Mouse (Mus musculus): ENCODE data around the gene Cacnb4. TPM values are rescaled to one million over a fixed set of nuclear protein-coding genes. Genes with fewer than 3 reads are reported as not detected.
A peak's percentile ranks its signal among the peaks of the same experiment; 100 is the strongest.

Cacnb4 gene
- polyA plus RNA-seq, 1 experiment from 2014 or later, result 15.0 TPM

DNA sequence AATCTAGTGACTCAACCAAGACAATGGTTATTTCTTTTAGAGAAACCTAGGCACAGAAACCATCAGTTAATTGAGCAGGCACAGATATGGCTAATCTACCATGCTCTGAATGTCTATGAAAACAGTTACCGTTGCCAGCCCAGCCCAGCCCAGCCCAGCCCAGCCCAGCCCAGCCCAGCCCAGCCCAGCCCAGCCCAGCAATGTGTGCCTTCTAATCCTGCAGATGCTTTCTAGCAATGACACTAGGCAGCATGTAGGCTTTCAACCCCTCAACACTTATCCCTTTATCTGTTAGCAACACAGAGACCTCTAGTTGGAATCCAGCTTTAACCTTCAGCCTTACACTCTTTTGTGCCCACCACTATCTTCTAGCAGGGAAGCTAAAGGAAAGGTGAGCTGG is 227.7 kb downstream of the Cacnb4 start:
- WGBS, result 87% methylated on average over 1 of the region's 1 CpGs
- H3K9me3 ChIP-seq (ENCODE audit: control insufficient read depth, low read length), result no peaks in the 10 kb centered on the region
- H3K9ac ChIP-seq, result no peak overlapping the region
- no peak overlapping the region for H3K27ac ChIP-seq
- no peaks in the 10 kb centered on the region for H3K27me3 ChIP-seq (ENCODE audit: control insufficient read depth, insufficient read depth, low read length)
- no peak for ATAC-seq (ENCODE audit: low FRiP score)
- H3K4me3 ChIP-seq (replicated peaks; ENCODE audit: low read length), result no peak overlapping the region
- DNase-seq (ENCODE audit: low spot score), result no peak
- H3K4me1 ChIP-seq (replicated peaks; ENCODE audit: control insufficient read depth, insufficient read depth, low read length), result no peaks in the 10 kb centered on the region
- H3K4me2 ChIP-seq (replicated peaks), result no peak overlapping the region
- peaks cover 20% of the 10 kb centered on the region for H3K36me3 ChIP-seq (replicated peaks; ENCODE audit: control insufficient read depth, insufficient read depth)

GRCm38 (mm10) chr2:52446648-52447047 is 230.0 kb downstream of the Cacnb4 start:
- H3K4me3 ChIP-seq (replicated peaks; ENCODE audit: low read length), result no peak overlapping the region
- ATAC-seq (ENCODE audit: low FRiP score) (no peak), DNase-seq (ENCODE audit: low spot score) (no peak)
- no peak overlapping the region for H3K4me2 ChIP-seq (replicated peaks)
- WGBS, result 79% methylated on average over 5 of the region's 5 CpGs
- no peak overlapping the region for H3K27ac ChIP-seq
- H3K9me3 ChIP-seq (ENCODE audit: control insufficient read depth, low read length), result no peaks in the 10 kb centered on the region
- no peak overlapping the region for H3K9ac ChIP-seq
- no peaks in the 10 kb centered on the region for H3K4me1 ChIP-seq (replicated peaks; ENCODE audit: control insufficient read depth, insufficient read depth, low read length)
- peaks cover 18% of the 10 kb centered on the region for H3K36me3 ChIP-seq (replicated peaks; ENCODE audit: control insufficient read depth, insufficient read depth)
- H3K27me3 ChIP-seq (ENCODE audit: control insufficient read depth, insufficient read depth, low read length), result no peaks in the 10 kb centered on the region

GRCm38 (mm10) chr2:52442125-52442524 is 234.5 kb downstream of the Cacnb4 start:
- H3K36me3 ChIP-seq (replicated peaks; ENCODE audit: control insufficient read depth, insufficient read depth), result 0 out of 2 replicates have a peak, but pooled peaks cover 5% of the 10 kb centered on the region
- 34% methylated on average over 5 of the region's 5 CpGs for WGBS
- ATAC-seq (ENCODE audit: low FRiP score) (no peak), DNase-seq (ENCODE audit: low spot score) (no peak)
- H3K27me3 ChIP-seq (ENCODE audit: control insufficient read depth, insufficient read depth, low read length), result no peaks in the 10 kb centered on the region
- no peaks in the 10 kb centered on the region for H3K9me3 ChIP-seq (ENCODE audit: control insufficient read depth, low read length)
- no peaks in the 10 kb centered on the region for H3K4me1 ChIP-seq (replicated peaks; ENCODE audit: control insufficient read depth, insufficient read depth, low read length)
- H3K4me2 ChIP-seq (replicated peaks), result no peak overlapping the region
- H3K9ac ChIP-seq, result no peak overlapping the region
- no peak overlapping the region for H3K4me3 ChIP-seq (replicated peaks; ENCODE audit: low read length)
- H3K27ac ChIP-seq, result no peak overlapping the region

- Histone ChIP-seq H3K4me1 (replicated peaks; ENCODE audit: control insufficient read depth, insufficient read depth, low read length) (0 out of 2 replicates have a peak, but pooled peaks cover 4% of the 10 kb centered on the region), H3K9ac (no peak overlapping the region), H3K4me3 (replicated peaks; ENCODE audit: low read length) (no peak overlapping the region), H3K27ac (no peak overlapping the region), H3K9me3 (ENCODE audit: control insufficient read depth, low read length) (no peaks in the 10 kb centered on the region), H3K4me2 (replicated peaks) (no peak overlapping the region), H3K27me3 (ENCODE audit: control insufficient read depth, insufficient read depth, low read length) (no peaks in the 10 kb centered on the region), H3K36me3 (replicated peaks; ENCODE audit: control insufficient read depth, insufficient read depth) (0 out of 2 replicates have a peak, but pooled peaks cover 5% of the 10 kb centered on the region)
- ATAC-seq (ENCODE audit: low FRiP score), result no peak
- DNase-seq (ENCODE audit: low spot score), result no peak
- 86% methylated on average over 4 of the region's 4 CpGs for WGBS
Measured at GRCm38 (mm10) chr2:52440420-52441015, 236.1 kb downstream of the Cacnb4 start.

- ATAC-seq (ENCODE audit: low FRiP score) (no peak), DNase-seq (ENCODE audit: low spot score) (no peak)
- no peak overlapping the region for H3K27ac ChIP-seq
- H3K9me3 ChIP-seq (ENCODE audit: control insufficient read depth, low read length), result no peaks in the 10 kb centered on the region
- no peaks in the 10 kb centered on the region for H3K27me3 ChIP-seq (ENCODE audit: control insufficient read depth, insufficient read depth, low read length)
- H3K9ac ChIP-seq, result no peak overlapping the region
- 0 out of 2 replicates have a peak, but pooled peaks cover 4% of the 10 kb centered on the region for H3K4me1 ChIP-seq (replicated peaks; ENCODE audit: control insufficient read depth, insufficient read depth, low read length)
- 0 out of 2 replicates have a peak, but pooled peaks cover 6% of the 10 kb centered on the region for H3K36me3 ChIP-seq (replicated peaks; ENCODE audit: control insufficient read depth, insufficient read depth)
- H3K4me3 ChIP-seq (replicated peaks; ENCODE audit: low read length), result no peak overlapping the region
- no peak overlapping the region for H3K4me2 ChIP-seq (replicated peaks)
- WGBS, result 91% methylated on average over 4 of the region's 4 CpGs
Measured at GRCm38 (mm10) chr2:52438437-52438836, 238.2 kb downstream of the Cacnb4 start.

DNA sequence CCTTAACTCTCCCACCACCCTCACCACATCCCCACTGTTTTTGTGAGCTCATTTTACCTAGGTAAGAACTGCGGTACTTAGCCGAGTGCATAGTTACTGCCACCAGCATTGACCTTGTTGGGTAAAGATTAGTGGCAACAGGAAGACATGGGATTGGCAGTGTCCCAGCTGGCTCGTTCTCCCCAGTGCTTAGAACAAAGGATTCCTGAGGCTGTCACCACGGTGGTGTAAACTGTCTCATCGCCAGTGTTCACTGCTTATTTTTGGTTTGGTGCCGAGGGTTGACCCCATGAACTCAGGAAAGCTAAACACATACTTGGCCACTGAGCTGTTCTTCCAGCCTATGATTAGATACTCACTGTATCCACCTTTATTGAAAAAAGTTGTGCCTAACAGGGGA is 238.6 kb downstream of the Cacnb4 start:
- H3K4me3 ChIP-seq (replicated peaks; ENCODE audit: low read length), result no peak overlapping the region
- no peak overlapping the region for H3K9ac ChIP-seq
- H3K27me3 ChIP-seq (ENCODE audit: control insufficient read depth, insufficient read depth, low read length), result no peaks in the 10 kb centered on the region
- peak; percentile 38 for DNase-seq (ENCODE audit: low spot score)
- ATAC-seq (ENCODE audit: low FRiP score), result peak; percentile 38; the same call in 1 of the 2 replicates
- WGBS, result 61% methylated on average over 6 of the region's 6 CpGs
- no peak overlapping the region for H3K4me2 ChIP-seq (replicated peaks)
- H3K4me1 ChIP-seq (replicated peaks; ENCODE audit: control insufficient read depth, insufficient read depth, low read length), result 0 out of 2 replicates have a peak, but pooled peaks cover 4% of the 10 kb centered on the region
- peaks cover 10% of the 10 kb centered on the region; the same call in 1 of the 2 replicates for H3K36me3 ChIP-seq (replicated peaks; ENCODE audit: control insufficient read depth, insufficient read depth)
- no peak overlapping the region for H3K27ac ChIP-seq
- H3K9me3 ChIP-seq (ENCODE audit: control insufficient read depth, low read length), result no peaks in the 10 kb centered on the region

GRCm38 (mm10) chr2:52435919-52436632 is 240.6 kb downstream of the Cacnb4 start:
- WGBS, result 63% methylated on average over 14 of the region's 14 CpGs
- ATAC-seq (ENCODE audit: low FRiP score) (0 out of 2 replicates have a peak, but pooled peaks have one; percentile 48), DNase-seq (ENCODE audit: low spot score) (peak; percentile 45)
- H3K36me3 ChIP-seq (replicated peaks; ENCODE audit: control insufficient read depth, insufficient read depth), result peaks cover 11% of the 10 kb centered on the region; the same call in 1 of the 2 replicates
- H3K4me3 ChIP-seq (replicated peaks; ENCODE audit: low read length), result no peak overlapping the region
- H3K4me2 ChIP-seq (replicated peaks), result no peak overlapping the region
- no peak overlapping the region for H3K9ac ChIP-seq
- no peaks in the 10 kb centered on the region for H3K9me3 ChIP-seq (ENCODE audit: control insufficient read depth, low read length)
- H3K27me3 ChIP-seq (ENCODE audit: control insufficient read depth, insufficient read depth, low read length), result no peaks in the 10 kb centered on the region
- no peak overlapping the region for H3K27ac ChIP-seq
- 0 out of 2 replicates have a peak, but pooled peaks cover 4% of the 10 kb centered on the region for H3K4me1 ChIP-seq (replicated peaks; ENCODE audit: control insufficient read depth, insufficient read depth, low read length)

DNA sequence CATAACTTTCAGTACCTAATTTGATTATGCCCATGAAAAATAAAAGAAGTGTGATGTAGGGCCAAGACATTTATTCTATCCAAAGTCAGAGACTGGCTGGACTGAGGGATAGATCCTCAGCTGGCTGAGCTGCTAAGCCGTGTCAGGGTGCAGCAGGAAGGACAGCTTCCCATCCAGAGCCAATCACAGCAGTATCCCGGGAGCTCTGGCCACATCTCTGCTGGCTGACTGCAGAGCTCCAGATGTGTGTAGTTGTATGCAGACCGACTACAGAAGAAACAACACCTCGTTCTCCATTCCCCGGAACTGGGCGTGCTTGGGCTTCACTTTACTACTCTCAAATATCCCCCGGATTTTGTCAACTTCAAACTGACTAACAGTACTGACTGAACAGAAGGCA is 243.3 kb downstream of the Cacnb4 start:
- Histone ChIP-seq H3K27ac (no peak overlapping the region), H3K9me3 (ENCODE audit: control insufficient read depth, low read length) (no peaks in the 10 kb centered on the region), H3K36me3 (replicated peaks; ENCODE audit: control insufficient read depth, insufficient read depth) (peaks cover 11% of the 10 kb centered on the region; the same call in 1 of the 2 replicates), H3K4me1 (replicated peaks; ENCODE audit: control insufficient read depth, insufficient read depth, low read length) (0 out of 2 replicates have a peak, but pooled peaks cover 4% of the 10 kb centered on the region), H3K4me2 (replicated peaks) (no peak overlapping the region), H3K27me3 (ENCODE audit: control insufficient read depth, insufficient read depth, low read length) (no peaks in the 10 kb centered on the region), H3K9ac (no peak overlapping the region), H3K4me3 (replicated peaks; ENCODE audit: low read length) (no peak overlapping the region)
- WGBS, result 68% methylated on average over 7 of the region's 7 CpGs
- ATAC-seq (ENCODE audit: low FRiP score) (no peak), DNase-seq (ENCODE audit: low spot score) (no peak)

DNA sequence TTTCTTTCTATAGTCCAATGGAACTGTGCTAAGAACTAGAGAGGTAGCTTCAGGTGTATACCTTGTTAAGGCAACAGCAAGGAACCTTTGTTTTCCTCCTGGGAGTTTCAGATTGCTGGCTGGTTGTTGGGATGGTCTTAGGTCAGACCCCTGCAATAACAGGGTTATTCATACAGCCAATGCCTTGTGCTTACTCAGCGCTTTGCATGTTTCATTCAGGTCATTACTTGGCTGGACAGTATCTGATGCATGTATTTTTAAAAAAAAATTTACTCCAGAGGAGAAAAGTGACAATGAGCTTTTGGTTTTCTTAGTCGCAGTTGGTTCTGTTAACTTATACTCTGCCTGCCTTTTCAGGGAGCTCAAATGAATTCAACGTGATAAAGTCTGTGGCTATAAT is 249.2 kb downstream of the Cacnb4 start:
- DNase-seq (ENCODE audit: low spot score) (no peak), ATAC-seq (ENCODE audit: low FRiP score) (no peak)
- Histone ChIP-seq H3K9ac (no peak overlapping the region), H3K27ac (no peak overlapping the region), H3K27me3 (ENCODE audit: control insufficient read depth, insufficient read depth, low read length) (no peaks in the 10 kb centered on the region), H3K4me1 (replicated peaks; ENCODE audit: control insufficient read depth, insufficient read depth, low read length) (peaks cover 20% of the 10 kb centered on the region), H3K4me2 (replicated peaks) (no peak overlapping the region), H3K36me3 (replicated peaks; ENCODE audit: control insufficient read depth, insufficient read depth) (no peaks in the 10 kb centered on the region), H3K9me3 (ENCODE audit: control insufficient read depth, low read length) (no peaks in the 10 kb centered on the region), H3K4me3 (replicated peaks; ENCODE audit: low read length) (no peak overlapping the region)
- 78% methylated on average over 3 of the region's 3 CpGs for WGBS
